Mouse (Mus musculus) MEL (cell line): ENCODE measurements around the gene Foxo6. TPM values are rescaled to one million over a fixed set of nuclear protein-coding genes. Genes with fewer than 3 reads are reported as not detected.

ENCODE experiments used
- DNase-seq: peaks from one replicate; pipeline ENCODE4 v3.0.0; 2011; ENCODE audit warnings: low read depth, low spot score
- H3K27ac ChIP-seq: 2 replicates; pipeline ENCODE4 v1.5.1; 2012; ENCODE audit warnings: low read depth, mild to moderate bottlenecking, control low read depth, low read length, moderate library complexity; ENCODE audit not compliant: control insufficient read depth
- H3K27me3 ChIP-seq, 2 experiments: fragments of 150-350 bp in 1 of 2; sonication (generic) in 1 of 2; 2 replicates each; pipeline ENCODE4 v1.6.1; 2012; ENCODE audit warnings: low read length in 2 of 2, mild to moderate bottlenecking in 2 of 2, improper control_type of control experiment in 1 of 2, moderate library complexity in 1 of 2; ENCODE audit not compliant: insufficient read depth in 2 of 2, control insufficient read depth in 1 of 2
- H3K36me3 ChIP-seq, 2 experiments: 2 replicates each; pipeline ENCODE4 v1.6.1; 2012 to 2014; ENCODE audit warnings: low read length in 2 of 2, improper control_type of control experiment in 1 of 2, inconsistent platforms in 1 of 2, mild to moderate bottlenecking in 1 of 2; ENCODE audit not compliant: insufficient read depth in 2 of 2, control insufficient read depth in 1 of 2
- H3K4me1 ChIP-seq, 2 experiments: fragments of 150-350 bp in 1 of 2; sonication (generic) in 1 of 2; 2 replicates each; pipeline ENCODE4 v1.6.1; 2012; ENCODE audit warnings: low read length in 2 of 2, improper control_type of control experiment in 1 of 2, mild to moderate bottlenecking in 1 of 2; ENCODE audit not compliant: insufficient read depth in 2 of 2, control insufficient read depth in 1 of 2
- H3K4me3 ChIP-seq, 2 experiments: fragments of 150-350 bp in 1 of 2; sonication (generic) in 1 of 2; 2 replicates each; pipeline ENCODE4 v1.5.1; 2012; ENCODE audit warnings: low read depth in 2 of 2, low read length in 2 of 2, mild to moderate bottlenecking in 2 of 2, moderate library complexity in 2 of 2, control low read depth in 1 of 2, improper control_type of control experiment in 1 of 2; ENCODE audit not compliant: control insufficient read depth in 1 of 2, insufficient read depth in 1 of 2
- H3K79me2 ChIP-seq: 2 replicates; pipeline ENCODE4 v1.6.1; 2012; ENCODE audit warnings: mild to moderate bottlenecking, low read length, moderate library complexity; ENCODE audit not compliant: control insufficient read depth, poor library complexity, insufficient read depth
- H3K9ac ChIP-seq: 2 replicates; pipeline ENCODE4 v1.6.1; 2012; ENCODE audit warnings: low read depth, mild to moderate bottlenecking, control low read depth, low read length, moderate library complexity; ENCODE audit not compliant: control insufficient read depth, poor library complexity, severe bottlenecking
- H3K9me3 ChIP-seq: fragments of 150-350 bp; sonication (generic); replicated peaks from 2 replicates; pipeline ENCODE4 v1.6.1; 2012; ENCODE audit warnings: mild to moderate bottlenecking, low read length, improper control_type of control experiment, moderate library complexity; ENCODE audit not compliant: insufficient read depth
- CTCF ChIP-seq, 3 experiments: IDR thresholded peaks in 2 of 3; conservative IDR thresholded peaks in 1 of 3; 2 replicates each; pipeline ENCODE4 v1.5.1; 2011 to 2012; ENCODE audit warnings: low read length in 3 of 3, low read depth in 2 of 3, mild to moderate bottlenecking in 2 of 3, improper control_type of control experiment in 1 of 3, inconsistent platforms in 1 of 3, mixed read lengths in 1 of 3, moderate library complexity in 1 of 3; ENCODE audit not compliant: control insufficient read depth in 1 of 3, insufficient read depth in 1 of 3, poor library complexity in 1 of 3, severe bottlenecking in 1 of 3
- EP300 ChIP-seq, 2 experiments: IDR thresholded peaks; 2 replicates each; pipeline ENCODE4 v1.6.1; 2011; ENCODE audit warnings: improper control_type of control experiment in 2 of 2, low read length in 2 of 2, low read depth in 1 of 2, mild to moderate bottlenecking in 1 of 2
- HCFC1 ChIP-seq: IDR thresholded peaks from 2 replicates; pipeline ENCODE4 v1.6.1; 2012; ENCODE audit warnings: low read depth, mild to moderate bottlenecking, inconsistent platforms, low read length, improper control_type of control experiment, moderate library complexity
- MAX ChIP-seq: IDR thresholded peaks from 2 replicates; pipeline ENCODE4 v1.6.1; 2011; ENCODE audit warnings: low read length, improper control_type of control experiment
- MYB ChIP-seq: IDR thresholded peaks from 2 replicates; pipeline ENCODE4 v1.6.1; 2011; ENCODE audit warnings: mild to moderate bottlenecking, low read depth, low read length, improper control_type of control experiment
- RAD21 ChIP-seq: IDR thresholded peaks from 2 replicates; pipeline ENCODE4 v1.6.1; 2011; ENCODE audit warnings: mild to moderate bottlenecking, low read depth, low read length, improper control_type of control experiment
- TAL1 ChIP-seq: IDR thresholded peaks from 2 replicates; pipeline ENCODE4 v1.6.1; 2012; ENCODE audit warnings: mild to moderate bottlenecking, inconsistent platforms, low read length, moderate library complexity, mixed read lengths
- USF1 ChIP-seq: IDR thresholded peaks from 2 replicates; pipeline ENCODE4 v1.6.1; 2014; ENCODE audit warnings: low read depth, mild to moderate bottlenecking, inconsistent platforms, low read length, improper control_type of control experiment, moderate library complexity
- ZKSCAN1 ChIP-seq: IDR thresholded peaks from 2 replicates; pipeline ENCODE4 v1.6.1; 2012; ENCODE audit warnings: low read depth, mild to moderate bottlenecking, inconsistent platforms, low read length, improper control_type of control experiment, moderate library complexity
- polyA plus RNA-seq, 2 experiments: library from polyadenylated mRNA; stranded (reverse) in 1 of 2; unstranded in 1 of 2; fragments of >175 nt in 1 of 2; fragments of >200 nt in 1 of 2; gene quantifications; 2 replicates each; pipeline versions ENCODE4 v1.2.1 to v1.2.4; 2012; ENCODE audit warnings: low replicate concordance in 2 of 2, low read depth in 1 of 2; ENCODE audit not compliant: insufficient read length in 2 of 2, insufficient read depth in 1 of 2, missing spikeins in 1 of 2
- total RNA-seq: library from RNA; depleted of rRNA; stranded (reverse); fragments of 300-350 nt; gene quantifications from 2 replicates; pipeline ENCODE4 v1.2.3, GENCODE M21; 2012

The Foxo6 gene
- total and polyA plus RNA-seq, 3 experiments, result 0.31 to 3.4 TPM; not detected in 1

GRCm38 (mm10) chr4:120313309-120313708, 26.2 kb upstream of the Foxo6 start:
- Histone ChIP-seq H3K36me3 (no peaks in the 10 kb centered on the region), H3K9ac (no peak overlapping the region), H3K79me2 (no peaks in the 10 kb centered on the region), H3K4me1 (peaks cover 0 to 12% of the 10 kb centered on the region in 2 experiments; a peak in 3 of 4 replicates), H3K9me3 (no peaks in the 10 kb centered on the region), H3K4me3 (no peak overlapping the region), H3K27ac (no peak overlapping the region), H3K27me3 (no peaks in the 10 kb centered on the region; a peak in 1 of 4 replicates)
- DNase-seq, result peak; percentile 26
- TF ChIP-seq TAL1, result no peak
- TF ChIP-seq USF1, result peak; percentile 81

- Histone ChIP-seq H3K4me3 (no peak overlapping the region), H3K9me3 (no peaks in the 10 kb centered on the region), H3K27ac (no peak overlapping the region), H3K27me3 (no peaks in the 10 kb centered on the region; a peak in 1 of 4 replicates), H3K36me3 (no peaks in the 10 kb centered on the region), H3K9ac (no peak overlapping the region), H3K79me2 (no peaks in the 10 kb centered on the region), H3K4me1 (no peaks in the 10 kb centered on the region)
- DNase-seq, result no peak
- TF ChIP-seq RAD21 (no peak), MAX (no peak), MYB (no peak), CTCF (IDR thresholded peaks at IDR 0.05 in 2 of 3, conservative IDR thresholded peaks at IDR 0.05 in 1 of 3; ENCODE audit: control insufficient read depth in 1 of 3, insufficient read depth in 1 of 3, low read depth in 2 of 3, low read length in 3 of 3, poor library complexity in 1 of 3, severe bottlenecking in 1 of 3) (no peak)
Measured at GRCm38 (mm10) chr4:120304580-120304979, 17.4 kb upstream of the Foxo6 start.

GRCm38 (mm10) chr4:120299287-120299686, 12.1 kb upstream of the Foxo6 start:
- TF ChIP-seq ZKSCAN1 (no peak), EP300 (IDR thresholded peaks at IDR 0.05; ENCODE audit: low read depth in 1 of 2, low read length in 2 of 2) (no peak), HCFC1 (no peak)
- Histone ChIP-seq H3K4me1 (no peaks in the 10 kb centered on the region), H3K27me3 (no peaks in the 10 kb centered on the region), H3K9me3 (no peaks in the 10 kb centered on the region), H3K79me2 (no peaks in the 10 kb centered on the region), H3K27ac (no peak overlapping the region), H3K4me3 (no peak overlapping the region), H3K9ac (no peak overlapping the region), H3K36me3 (no peaks in the 10 kb centered on the region)
- no peak for DNase-seq
